Mouse (Mus musculus): ENCODE data around the gene Gstt4.

GRCm38 (mm10) chr10:75794880-75795279, 27.5 kb downstream of the Gstt4 start:
- TF ChIP-seq CTCF (IDR thresholded peaks at IDR 0.05; ENCODE audit: low read depth): no peak
- peak; percentile 42; the same call in 1 of the 2 replicates for TF ChIP-seq EP300 (IDR thresholded peaks at IDR 0.05; ENCODE audit: low read depth)

Data from liver, postnatal 0 days (tissue).